In genomic region chr17:59013091-59013459, GRCm38 (mm10) we compare ENCODE assay signal across 9 mouse cellular contexts. TPM values are rescaled to one million over a fixed set of nuclear protein-coding genes. Genes with fewer than 3 reads are reported as not detected.
A peak's percentile ranks its signal among the peaks of the same experiment; 100 is the strongest.
DNase-seq lines count a peak whose midpoint lies in the region; ATAC-seq and TF ChIP-seq lines count a peak whose summit lies in the region.
"Had no signal": no experiment of that assay in that cellular context is flagged by ENCODE, and none has a peak within 500 bp of the region (broad histone marks: within the 10 kb centered on the region; RNA-seq: fewer than 3 reads in every experiment).

TSS of gene Nudt12 (minus strand) at chr17:59013372.

- H3K4me3 ChIP-seq in brown adipose tissue, adult 24 weeks (ENCODE audit: insufficient read depth, low read depth, low read length): peak within 1 kb of the TSS; percentile 73
- H3K4me3 ChIP-seq in heart, embryonic 12.5 days: peak within 1 kb of the TSS; percentile 95
- H3K4me3 ChIP-seq in kidney, postnatal 0 days (replicated peaks; ENCODE audit: low read depth, low read length): peak within 1 kb of the TSS; percentile 62
- peak within 1 kb of the TSS; percentile 79 for H3K4me3 ChIP-seq in midbrain, postnatal 0 days (ENCODE audit: low read depth, low read length)
- peak within 1 kb of the TSS; percentile 63 for H3K4me3 ChIP-seq in stomach, embryonic 14.5 days (ENCODE audit: low read depth, low read length)

- ATAC-seq in erythroid progenitor cell, adult 5-6 weeks (replicated peaks; ENCODE audit: low FRiP score, poor library complexity, severe bottlenecking): peak; percentile 75
- peak; percentile 73 for ATAC-seq in heart, embryonic 12.5 days (ENCODE audit: insufficient number of reproducible peaks, low FRiP score)
- peak; percentile 90 for ATAC-seq in kidney, postnatal 0 days (replicated peaks; ENCODE audit: low FRiP score, low read depth)
- ATAC-seq in midbrain, postnatal 0 days (ENCODE audit: low FRiP score): peak; percentile 86
- ATAC-seq in stomach, embryonic 14.5 days (ENCODE audit: insufficient number of reproducible peaks, insufficient read depth, low FRiP score, low read depth): peak; percentile 86; the same call in 1 of the 2 replicates

- DNase-seq in 416B (ENCODE audit: low read depth) (peak; percentile 47), liver (peak; percentile 72)
- peak; percentile 66 for DNase-seq in kidney, postnatal 0 days (ENCODE audit: low spot score)
- peak; percentile 67 for DNase-seq in midbrain, postnatal 0 days (ENCODE audit: low spot score)

- peaks cover 4% of the 10 kb centered on the region; the same call in 1 of the 2 replicates for H3K4me1 ChIP-seq in brown adipose tissue, adult 24 weeks (ENCODE audit: control insufficient read depth, insufficient read depth, insufficient read length, low read length)
- 0 out of 2 replicates have a peak, but pooled peaks cover 2% of the 10 kb centered on the region for H3K4me1 ChIP-seq in heart, embryonic 12.5 days (replicated peaks)
- peaks cover 2% of the 10 kb centered on the region; the same call in 1 of the 2 replicates for H3K4me1 ChIP-seq in kidney, postnatal 0 days (replicated peaks; ENCODE audit: insufficient read depth, low read length)
- H3K4me1 ChIP-seq in midbrain, postnatal 0 days (ENCODE audit: insufficient read depth, low read length): no peaks in the 10 kb centered on the region
- H3K4me1 ChIP-seq in stomach, embryonic 14.5 days (ENCODE audit: control insufficient read depth, insufficient read depth, low read length): no peaks in the 10 kb centered on the region

- no peaks in the 10 kb centered on the region for H3K36me3 ChIP-seq in heart, embryonic 12.5 days
- H3K36me3 ChIP-seq in kidney, postnatal 0 days (ENCODE audit: insufficient read depth, low read length): no peaks in the 10 kb centered on the region
- no peaks in the 10 kb centered on the region for H3K36me3 ChIP-seq in midbrain, postnatal 0 days (ENCODE audit: insufficient read depth, low read length)
- H3K36me3 ChIP-seq in stomach, embryonic 14.5 days (ENCODE audit: control insufficient read depth, insufficient read depth, low read length): no peaks in the 10 kb centered on the region
- H3K36me3 ChIP-seq: G1E had no signal

- peak within 1 kb of the TSS; percentile 84 for H3K9ac ChIP-seq in heart, embryonic 12.5 days
- peak within 1 kb of the TSS; percentile 64 for H3K9ac ChIP-seq in kidney, postnatal 0 days (ENCODE audit: low read depth, low read length)
- peak within 1 kb of the TSS; percentile 58 for H3K9ac ChIP-seq in midbrain, postnatal 0 days (replicated peaks; ENCODE audit: low read length, poor library complexity, severe bottlenecking)
- H3K9ac ChIP-seq in stomach, embryonic 14.5 days (replicated peaks; ENCODE audit: low read depth, low read length): peak within 1 kb of the TSS; percentile 33

- H3K4me2 ChIP-seq in heart, embryonic 12.5 days: peak within 1 kb of the TSS; percentile 88
- H3K4me2 ChIP-seq in kidney, postnatal 0 days (ENCODE audit: low read length): peak within 1 kb of the TSS; percentile 65
- peak within 1 kb of the TSS; percentile 91 for H3K4me2 ChIP-seq in midbrain, postnatal 0 days (ENCODE audit: low read depth, low read length, poor library complexity, severe bottlenecking)
- H3K4me2 ChIP-seq in stomach, embryonic 14.5 days (replicated peaks; ENCODE audit: low read depth, low read length): peak within 1 kb of the TSS; percentile 81

- no peaks in the 10 kb centered on the region for H3K9me3 ChIP-seq in heart, embryonic 12.5 days (replicated peaks)
- H3K9me3 ChIP-seq in kidney, postnatal 0 days (replicated peaks; ENCODE audit: low read length): no peaks in the 10 kb centered on the region
- H3K9me3 ChIP-seq in midbrain, postnatal 0 days (ENCODE audit: low read length): no peaks in the 10 kb centered on the region
- H3K9me3 ChIP-seq in stomach, embryonic 14.5 days (ENCODE audit: control insufficient read depth, low read depth, low read length): no peaks in the 10 kb centered on the region

- no peaks in the 10 kb centered on the region for H3K27me3 ChIP-seq in heart, embryonic 12.5 days (replicated peaks)
- H3K27me3 ChIP-seq in kidney, postnatal 0 days (ENCODE audit: insufficient read depth, low read length): no peaks in the 10 kb centered on the region
- no peaks in the 10 kb centered on the region for H3K27me3 ChIP-seq in midbrain, postnatal 0 days (ENCODE audit: insufficient read depth, low read length)
- H3K27me3 ChIP-seq in stomach, embryonic 14.5 days (ENCODE audit: control insufficient read depth, insufficient read depth, low read length): no peaks in the 10 kb centered on the region

- peak within 1 kb of the TSS; percentile 99 for H3K27ac ChIP-seq in brown adipose tissue, adult 24 weeks (replicated peaks; ENCODE audit: low read depth, low read length)
- peak within 1 kb of the TSS; percentile 56; the same call in 1 of the 2 replicates for H3K27ac ChIP-seq in heart, embryonic 12.5 days (ENCODE audit: poor library complexity, severe bottlenecking)
- peak within 1 kb of the TSS; percentile 51; the same call in 1 of the 2 replicates for H3K27ac ChIP-seq in kidney, postnatal 0 days
- no peak within 1 kb of the TSS for H3K27ac ChIP-seq in midbrain, postnatal 0 days (ENCODE audit: low read depth, low read length)
- peak within 1 kb of the TSS; percentile 49; the same call in 1 of the 2 replicates for H3K27ac ChIP-seq in stomach, embryonic 14.5 days (ENCODE audit: low read length)

- 0% methylated on average over 22 of the region's 22 CpGs for WGBS in heart, embryonic 12.5 days
- WGBS in kidney, postnatal 0 days: 0% methylated on average over 22 of the region's 22 CpGs
- WGBS in midbrain, postnatal 0 days: under 1% methylated on average over 22 of the region's 22 CpGs
- WGBS in stomach, embryonic 14.5 days: 0% methylated on average over 22 of the region's 22 CpGs

- TF ChIP-seq CTCF in kidney, postnatal 0 days (IDR thresholded peaks at IDR 0.05; ENCODE audit: low read depth): peak; percentile 30
- peak; percentile 53 for TF ChIP-seq CTCF in midbrain, postnatal 0 days (IDR thresholded peaks at IDR 0.05)

RNA-seq across cellular contexts. Expression of gene Nudt12, which starts in this region (rescaled TPM):
- polyA plus RNA-seq in brown adipose tissue, adult 24 weeks (2012; ENCODE audit: insufficient read depth, insufficient read length, missing spikeins): 70.2 and 71.0 TPM in 2 replicates
- 1.1 and 6.3 TPM in 2 replicates for total RNA-seq in erythroid progenitor cell, adult 5-6 weeks (2015; ENCODE audit: low replicate concordance)
- 0.83 and 3.9 TPM in 2 replicates for total RNA-seq in erythroid progenitor cell, adult 5-6 weeks (2017; ENCODE audit: low replicate concordance)
- polyA plus RNA-seq in heart, embryonic 12.5 days (2016; fragmentation: Nextera tagmentation; extraction: Ambion mirVana): 7.6 and 7.8 TPM in 2 replicates
- polyA plus RNA-seq in kidney, postnatal 0 days (2015; fragmentation: Nextera tagmentation; extraction: Ambion mirVana): 5.8 and 5.9 TPM in 2 replicates
- total RNA-seq in midbrain, postnatal 0 days (2014; rRNA removed): 2.8 and 4.5 TPM in 2 replicates
- polyA plus RNA-seq in midbrain, postnatal 0 days (2015; fragmentation: Nextera tagmentation; extraction: Ambion mirVana): 2.6 and 3.7 TPM in 2 replicates
- polyA plus RNA-seq in stomach, embryonic 14.5 days (2014; fragmentation: Nextera tagmentation; extraction: Ambion mirVana): 6.2 and 7.5 TPM in 2 replicates
- polyA plus RNA-seq: G1E had no signal

Comparison
In these comparisons a context has a peak if more than half of its experiments do, and no peak if none do; other contexts are left out.
1. H3K9ac ChIP-seq: peak in every context shown above with its lines; median percentile 84 in heart, embryonic 12.5 days; 64 in kidney, postnatal 0 days; 58 in midbrain, postnatal 0 days; 33 in stomach, embryonic 14.5 days.